Mouse (Mus musculus) WW6 (cell line): ENCODE measurements at regions not wholly inside any gene's neighbourhood (a gene's known extent, or its start where the extent isn't known, plus 50 kb on each side); places are given as distances from the start of the nearest gene placed in this dataset.

Experiments used
- DNase-seq: peaks from one replicate; pipeline ENCODE4 v3.0.0-alpha.2; 2013; ENCODE audit warnings: low read depth, low spot score

- no peak for DNase-seq
These were observed 80.0 kb downstream of the Tbx4 start for GRCm38 (mm10) chr11:85966207-85966606.

- DNase-seq = no peak
These were observed 84.1 kb downstream of the Tbx4 start for GRCm38 (mm10) chr11:85970287-85970686.

- DNase-seq = no peak
These were observed 86.2 kb downstream of the Tbx4 start for GRCm38 (mm10) chr11:85972385-85972784.

- no peak for DNase-seq
These were observed 87.5 kb downstream of the Tbx4 start for GRCm38 (mm10) chr11:85973736-85974135.

GRCm38 (mm10) chr11:85976693-85977434, 90.6 kb downstream of the Tbx4 start:
- no peak for DNase-seq

- DNase-seq = no peak
These were observed 94.2 kb downstream of the Tbx4 start for GRCm38 (mm10) chr11:85980388-85980787.

- DNase-seq = no peak
These were observed 95.3 kb downstream of the Tbx4 start for GRCm38 (mm10) chr11:85981561-85981960.

GRCm38 (mm10) chr11:85986338-85986737, 100.1 kb downstream of the Tbx4 start:
- no peak for DNase-seq

- no peak for DNase-seq
These were observed 101.0 kb downstream of the Tbx4 start for GRCm38 (mm10) chr11:85987181-85987580.

- no peak for DNase-seq
These were observed 103.3 kb downstream of the Tbx4 start for GRCm38 (mm10) chr11:85989536-85989935.

GRCm38 (mm10) chr11:85989940-85990493, 103.8 kb downstream of the Tbx4 start:
- DNase-seq = no peak

- no peak for DNase-seq
These were observed 109.3 kb downstream of the Tbx4 start for GRCm38 (mm10) chr11:85995318-85996095.

- DNase-seq = no peak
These were observed 110.5 kb downstream of the Tbx4 start for GRCm38 (mm10) chr11:85996686-85997085.

- DNase-seq = no peak
These were observed 117.1 kb downstream of the Tbx4 start for GRCm38 (mm10) chr11:86003341-86003740.

GRCm38 (mm10) chr11:86005284-86005683, 119.1 kb downstream of the Tbx4 start:
- DNase-seq = peak; percentile 54

- no peak for DNase-seq
These were observed 119.8 kb downstream of the Tbx4 start for GRCm38 (mm10) chr11:86005899-86006445.

- no peak for DNase-seq
These were observed 120.6 kb downstream of the Tbx4 start for GRCm38 (mm10) chr11:86006859-86007258.
